Mouse (Mus musculus) myocyte (in vitro differentiated cells): ENCODE measurements around the gene Tmem209. TPM values are rescaled to one million over a fixed set of nuclear protein-coding genes. Genes with fewer than 3 reads are reported as not detected.

Experiments
- H3K27me3 ChIP-seq: one replicate; pipeline ENCODE4 v1.6.1; 2011; ENCODE audit not compliant: control insufficient read depth, insufficient read depth, insufficient read length
- H3K36me3 ChIP-seq: one replicate; pipeline ENCODE4 v1.6.1; 2011; ENCODE audit not compliant: control insufficient read depth, insufficient read depth
- H3K4me2 ChIP-seq: one replicate; pipeline ENCODE4 v1.6.1; 2011; ENCODE audit warnings: low read depth, control low read depth
- H3K4me3 ChIP-seq: one replicate; pipeline ENCODE4 v1.5.1; 2011; ENCODE audit warnings: mild to moderate bottlenecking, control low read depth, moderate library complexity
- H3K79me2 ChIP-seq: one replicate; pipeline ENCODE4 v1.6.1; 2011; ENCODE audit not compliant: control insufficient read depth, insufficient read depth
- H3ac ChIP-seq: one replicate; pipeline ENCODE4 v1.6.1; 2011; ENCODE audit not compliant: control insufficient read depth, insufficient read length
- CEBPB ChIP-seq: IDR thresholded peaks from 2 replicates; pipeline ENCODE4 v1.6.1; 2011; ENCODE audit warnings: mild to moderate bottlenecking, moderate library complexity; ENCODE audit not compliant: poor library complexity, insufficient read depth, severe bottlenecking
- E2F4 ChIP-seq: IDR thresholded peaks from one replicate; pipeline ENCODE4 v1.6.1; 2011; ENCODE audit warnings: mild to moderate bottlenecking, control low read depth, moderate library complexity; ENCODE audit not compliant: insufficient read depth
- MAX ChIP-seq: IDR thresholded peaks from one replicate; pipeline ENCODE4 v1.6.1; 2011; ENCODE audit warnings: low read depth, mild to moderate bottlenecking, control low read depth
- MYOD1 ChIP-seq, 3 experiments: IDR thresholded peaks; one replicate each; pipeline ENCODE4 v1.6.1; 2011; ENCODE audit warnings: control low read depth in 2 of 3, low read depth in 2 of 3, mild to moderate bottlenecking in 2 of 3, moderate library complexity in 1 of 3; ENCODE audit not compliant: insufficient read length in 2 of 3, control insufficient read depth in 1 of 3
- MYOG ChIP-seq, 3 experiments: IDR thresholded peaks; one replicate each; pipeline ENCODE4 v1.6.1; 2011; ENCODE audit warnings: control low read depth in 2 of 3, low read depth in 2 of 3, mild to moderate bottlenecking in 2 of 3; ENCODE audit not compliant: insufficient read length in 2 of 3, control insufficient read depth in 1 of 3, insufficient read depth in 1 of 3
- POLR2A ChIP-seq: IDR thresholded peaks from one replicate; pipeline ENCODE4 v1.6.1; 2011; ENCODE audit warnings: low read depth, mild to moderate bottlenecking, control low read depth, moderate library complexity; ENCODE audit not compliant: insufficient read length
- POLR2AphosphoS2 ChIP-seq: IDR thresholded peaks from one replicate; pipeline ENCODE4 v1.6.1; 2011; ENCODE audit warnings: low read depth, control low read depth; ENCODE audit not compliant: insufficient read length
- REST ChIP-seq: IDR thresholded peaks from one replicate; pipeline ENCODE4 v1.6.1; 2011; ENCODE audit warnings: mild to moderate bottlenecking, control low read depth, moderate library complexity; ENCODE audit not compliant: insufficient read depth, insufficient read length
- SRF ChIP-seq: IDR thresholded peaks from one replicate; pipeline ENCODE4 v1.6.1; 2011; ENCODE audit warnings: low read depth; ENCODE audit not compliant: control insufficient read depth, insufficient read length
- TCF12 ChIP-seq: IDR thresholded peaks from one replicate; pipeline ENCODE4 v1.6.1; 2011; ENCODE audit warnings: mild to moderate bottlenecking, control low read depth; ENCODE audit not compliant: poor library complexity, insufficient read depth, severe bottlenecking
- TCF3 ChIP-seq: IDR thresholded peaks from one replicate; pipeline ENCODE4 v1.6.1; 2011; ENCODE audit warnings: low read depth, control low read depth; ENCODE audit not compliant: insufficient read length
- USF1 ChIP-seq: IDR thresholded peaks from one replicate; pipeline ENCODE4 v1.6.1; 2011; ENCODE audit warnings: low read depth, mild to moderate bottlenecking, control low read depth, moderate library complexity
- polyA plus RNA-seq: library from polyadenylated mRNA; unstranded; fragments of >200 nt; fragmentation: generic; extraction: Trizol; gene quantifications from one replicate; pipeline ENCODE4 v1.2.1, GENCODE M21; 2012; ENCODE audit warnings: missing spikeins

Tmem209 gene
- polyA plus RNA-seq, 1 experiment, result 24.3 TPM

- Histone ChIP-seq H3K27me3 (no peaks in the 10 kb centered on the region), H3K36me3 (no peaks in the 10 kb centered on the region), H3K4me2 (no peak overlapping the region), H3K79me2 (no peaks in the 10 kb centered on the region), H3ac (no peak overlapping the region), H3K4me3 (no peak overlapping the region)
- TF ChIP-seq MAX (no peak), REST (no peak)
Observed at GRCm38 (mm10) chr6:30543851-30544250, 34.3 kb upstream of the Tmem209 start.

- no peak for TF ChIP-seq MAX
- TF ChIP-seq POLR2AphosphoS2, result no peak
- TF ChIP-seq USF1, result no peak
- no peak for TF ChIP-seq SRF
- TF ChIP-seq POLR2A, result no peak
- no peak for TF ChIP-seq CEBPB
- no peak for TF ChIP-seq E2F4
- no peak for TF ChIP-seq MYOD1 (IDR thresholded peaks at IDR 0.05; ENCODE audit: control insufficient read depth in 1 of 3, insufficient read length in 2 of 3, low read depth in 2 of 3)
- TF ChIP-seq TCF12, result no peak
- Histone ChIP-seq H3ac (no peak overlapping the region), H3K27me3 (no peaks in the 10 kb centered on the region), H3K4me3 (no peak overlapping the region), H3K36me3 (no peaks in the 10 kb centered on the region), H3K79me2 (no peaks in the 10 kb centered on the region), H3K4me2 (no peak overlapping the region)
Observed at GRCm38 (mm10) chr6:30543077-30543476, 33.5 kb upstream of the Tmem209 start.

GRCm38 (mm10) chr6:30542277-30542676 lies 32.7 kb upstream of the Tmem209 start:
- H3K36me3 ChIP-seq, result no peaks in the 10 kb centered on the region
- no peaks in the 10 kb centered on the region for H3K79me2 ChIP-seq
- TF ChIP-seq MYOD1 (IDR thresholded peaks at IDR 0.05; ENCODE audit: control insufficient read depth in 1 of 3, insufficient read length in 2 of 3, low read depth in 2 of 3) (no peak), TCF12 (no peak), REST (no peak), POLR2AphosphoS2 (no peak), USF1 (no peak), MYOG (IDR thresholded peaks at IDR 0.05; ENCODE audit: control insufficient read depth in 1 of 3, insufficient read depth in 1 of 3, insufficient read length in 2 of 3, low read depth in 2 of 3) (no peak), MAX (no peak), POLR2A (no peak), CEBPB (no peak), E2F4 (no peak)
- no peak overlapping the region for H3K4me3 ChIP-seq
- no peak overlapping the region for H3ac ChIP-seq
- H3K4me2 ChIP-seq, result no peak overlapping the region
- no peaks in the 10 kb centered on the region for H3K27me3 ChIP-seq

GRCm38 (mm10) chr6:30541009-30541799 lies 31.6 kb upstream of the Tmem209 start, which contains the start of gene Cpa2:
Cpa2 (plus strand) TSS chr6:30541582.
- Histone ChIP-seq H3ac (no peak within 1 kb of the TSS), H3K36me3 (no peaks in the 10 kb centered on the region), H3K4me3 (no peak within 1 kb of the TSS), H3K27me3 (no peaks in the 10 kb centered on the region), H3K79me2 (no peaks in the 10 kb centered on the region), H3K4me2 (no peak within 1 kb of the TSS)
- TF ChIP-seq REST, result no peak
- no peak for TF ChIP-seq USF1
- TF ChIP-seq MYOD1 (IDR thresholded peaks at IDR 0.05; ENCODE audit: control insufficient read depth in 1 of 3, insufficient read length in 2 of 3, low read depth in 2 of 3), result no peak
- no peak for TF ChIP-seq MAX
- no peak for TF ChIP-seq TCF3
- TF ChIP-seq POLR2A, result no peak
- no peak for TF ChIP-seq E2F4
- TF ChIP-seq TCF12, result no peak
- no peak for TF ChIP-seq CEBPB
- TF ChIP-seq SRF, result no peak
- TF ChIP-seq POLR2AphosphoS2, result no peak
- TF ChIP-seq MYOG (IDR thresholded peaks at IDR 0.05; ENCODE audit: control insufficient read depth in 1 of 3, insufficient read depth in 1 of 3, insufficient read length in 2 of 3, low read depth in 2 of 3), result no peak

GRCm38 (mm10) chr6:30538800-30539199 lies 29.2 kb upstream of the Tmem209 start:
- TF ChIP-seq TCF3 (no peak), CEBPB (no peak), MYOD1 (IDR thresholded peaks at IDR 0.05; ENCODE audit: control insufficient read depth in 1 of 3, insufficient read length in 2 of 3, low read depth in 2 of 3) (no peak), MAX (no peak), POLR2AphosphoS2 (no peak), TCF12 (no peak), REST (no peak), E2F4 (no peak), USF1 (no peak)
- no peak overlapping the region for H3K4me2 ChIP-seq

More at GRCm38 (mm10) chr6:30538800-30539199, 29.2 kb upstream of the Tmem209 start:
- Histone ChIP-seq H3K4me3 (no peak overlapping the region), H3ac (no peak overlapping the region), H3K27me3 (no peaks in the 10 kb centered on the region), H3K36me3 (no peaks in the 10 kb centered on the region), H3K79me2 (no peaks in the 10 kb centered on the region)
